Mouse (Mus musculus): ENCODE data around the gene Map3k9. TPM values are rescaled to one million over a fixed set of nuclear protein-coding genes. Genes with fewer than 3 reads are reported as not detected.

The Map3k9 gene
- polyA plus RNA-seq, 1 experiment = 13.8 TPM

DNA sequence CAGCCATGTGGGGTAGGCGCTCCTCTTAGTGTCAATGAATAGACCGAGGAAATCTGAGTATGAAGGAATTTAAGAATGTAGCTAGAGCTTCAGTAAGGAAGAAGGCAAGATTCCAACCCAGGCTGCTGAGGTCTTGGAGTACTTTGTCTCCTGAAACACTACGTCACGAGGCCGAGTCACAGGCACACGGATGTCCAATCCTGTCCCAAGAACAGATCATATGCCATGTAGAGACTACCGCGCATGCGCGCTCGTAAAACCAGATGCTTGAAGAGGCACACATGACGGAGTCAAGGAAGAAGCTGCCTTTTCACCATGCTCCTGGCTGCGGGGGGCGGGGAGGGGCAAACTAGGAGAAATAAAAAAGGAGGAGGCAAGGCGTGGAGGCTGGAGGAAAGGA, 90.9 kb downstream of the Map3k9 start:
- H3K4me1 ChIP-seq (ENCODE audit: control insufficient read depth, insufficient read depth, low read length) = no peaks in the 10 kb centered on the region
- H3K27me3 ChIP-seq (ENCODE audit: control insufficient read depth, insufficient read depth, low read length, poor library complexity, severe bottlenecking) = no peaks in the 10 kb centered on the region
- H3K9me3 ChIP-seq (replicated peaks; ENCODE audit: control insufficient read depth, insufficient read depth, low read length, poor library complexity, severe bottlenecking) = no peaks in the 10 kb centered on the region
- H3K36me3 ChIP-seq (ENCODE audit: control insufficient read depth, insufficient read depth, low read length, poor library complexity, severe bottlenecking) = no peaks in the 10 kb centered on the region
- H3K4me3 ChIP-seq (ENCODE audit: low read depth, low read length) = no peak overlapping the region
- TF ChIP-seq POLR2A (IDR thresholded peaks at IDR 0.05; ENCODE audit: insufficient read depth, low read length) = no peak
- TF ChIP-seq CTCF (IDR thresholded peaks at IDR 0.05; ENCODE audit: low read depth, low read length) = no peak
- no peak for TF ChIP-seq EP300 (IDR thresholded peaks at IDR 0.05; ENCODE audit: insufficient read depth, low read depth, low read length)
- H3K9ac ChIP-seq (ENCODE audit: low read depth, poor library complexity, severe bottlenecking) = no peak overlapping the region
- H3K27ac ChIP-seq (ENCODE audit: insufficient read depth, low read length) = no peak overlapping the region

DNA sequence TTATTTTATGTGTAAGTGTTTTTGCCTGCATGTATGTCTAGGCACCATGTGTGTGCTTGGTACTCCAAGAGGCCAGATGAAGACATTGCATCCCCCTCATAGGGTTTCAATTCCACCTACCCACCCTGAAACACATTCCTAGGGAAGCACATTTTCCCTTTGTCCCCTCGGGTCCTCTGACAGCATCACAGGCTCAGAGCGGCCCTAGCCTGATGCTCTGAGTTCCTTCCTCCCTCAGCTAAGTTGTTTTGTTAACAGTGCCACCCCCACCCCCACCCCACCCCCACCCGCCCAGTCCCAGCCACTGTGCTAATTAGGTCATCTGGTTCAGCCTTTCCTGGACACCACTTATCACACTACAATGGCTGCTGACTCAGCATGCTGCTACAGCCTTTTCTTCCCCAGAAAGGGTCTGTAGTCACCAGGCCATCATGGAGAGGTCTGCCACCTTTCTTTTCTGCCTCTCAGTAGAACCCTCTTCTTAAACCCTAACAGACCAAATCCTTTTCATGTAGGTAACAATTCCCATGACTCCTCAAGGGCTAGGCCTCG, 91.4 kb downstream of the Map3k9 start:
- Histone ChIP-seq H3K4me1 (ENCODE audit: control insufficient read depth, insufficient read depth, low read length) (no peaks in the 10 kb centered on the region), H3K27me3 (ENCODE audit: control insufficient read depth, insufficient read depth, low read length, poor library complexity, severe bottlenecking) (no peaks in the 10 kb centered on the region), H3K4me3 (ENCODE audit: low read depth, low read length) (no peak overlapping the region), H3K27ac (ENCODE audit: insufficient read depth, low read length) (no peak overlapping the region), H3K36me3 (ENCODE audit: control insufficient read depth, insufficient read depth, low read length, poor library complexity, severe bottlenecking) (no peaks in the 10 kb centered on the region), H3K9ac (ENCODE audit: low read depth, poor library complexity, severe bottlenecking) (no peak overlapping the region), H3K9me3 (replicated peaks; ENCODE audit: control insufficient read depth, insufficient read depth, low read length, poor library complexity, severe bottlenecking) (no peaks in the 10 kb centered on the region)
- no peak for TF ChIP-seq POLR2A (IDR thresholded peaks at IDR 0.05; ENCODE audit: insufficient read depth, low read length)
- no peak for TF ChIP-seq EP300 (IDR thresholded peaks at IDR 0.05; ENCODE audit: insufficient read depth, low read depth, low read length)
- TF ChIP-seq CTCF (IDR thresholded peaks at IDR 0.05; ENCODE audit: low read depth, low read length) = no peak

- H3K9me3 ChIP-seq (replicated peaks; ENCODE audit: control insufficient read depth, insufficient read depth, low read length, poor library complexity, severe bottlenecking) = no peaks in the 10 kb centered on the region
- no peak overlapping the region for H3K4me3 ChIP-seq (ENCODE audit: low read depth, low read length)
- H3K36me3 ChIP-seq (ENCODE audit: control insufficient read depth, insufficient read depth, low read length, poor library complexity, severe bottlenecking) = no peaks in the 10 kb centered on the region
- H3K9ac ChIP-seq (ENCODE audit: low read depth, poor library complexity, severe bottlenecking) = no peak overlapping the region
- no peak for TF ChIP-seq CTCF (IDR thresholded peaks at IDR 0.05; ENCODE audit: low read depth, low read length)
- no peak for TF ChIP-seq EP300 (IDR thresholded peaks at IDR 0.05; ENCODE audit: insufficient read depth, low read depth, low read length)
- TF ChIP-seq POLR2A (IDR thresholded peaks at IDR 0.05; ENCODE audit: insufficient read depth, low read length) = no peak
- H3K4me1 ChIP-seq (ENCODE audit: control insufficient read depth, insufficient read depth, low read length) = no peaks in the 10 kb centered on the region
- H3K27ac ChIP-seq (ENCODE audit: insufficient read depth, low read length) = no peak overlapping the region
- no peaks in the 10 kb centered on the region for H3K27me3 ChIP-seq (ENCODE audit: control insufficient read depth, insufficient read depth, low read length, poor library complexity, severe bottlenecking)
These were observed 92.4 kb downstream of the Map3k9 start for GRCm38 (mm10) chr12:81688537-81688936.

DNA sequence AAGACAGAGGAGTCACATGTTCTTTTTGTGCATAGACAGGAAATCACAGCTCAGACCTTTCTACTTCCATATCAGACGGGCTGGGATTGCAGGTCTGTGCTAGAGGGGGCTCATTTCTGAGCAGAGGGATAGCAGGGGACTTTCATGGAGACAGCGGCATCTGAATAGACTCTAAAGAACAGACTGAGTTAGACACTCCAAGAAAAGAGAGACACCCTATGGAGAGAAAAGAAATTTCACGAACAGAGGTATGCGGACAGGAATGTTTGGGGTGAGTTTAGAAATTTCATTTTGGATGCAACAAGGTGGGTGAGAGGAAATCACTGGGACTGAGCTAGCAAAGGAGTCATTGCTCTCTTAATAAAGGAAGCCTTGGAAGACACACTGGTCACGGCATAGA, 93.1 kb downstream of the Map3k9 start:
- Histone ChIP-seq H3K9me3 (replicated peaks; ENCODE audit: control insufficient read depth, insufficient read depth, low read length, poor library complexity, severe bottlenecking) (no peaks in the 10 kb centered on the region), H3K9ac (ENCODE audit: low read depth, poor library complexity, severe bottlenecking) (no peak overlapping the region), H3K36me3 (ENCODE audit: control insufficient read depth, insufficient read depth, low read length, poor library complexity, severe bottlenecking) (no peaks in the 10 kb centered on the region), H3K4me1 (ENCODE audit: control insufficient read depth, insufficient read depth, low read length) (no peaks in the 10 kb centered on the region), H3K4me3 (ENCODE audit: low read depth, low read length) (no peak overlapping the region), H3K27me3 (ENCODE audit: control insufficient read depth, insufficient read depth, low read length, poor library complexity, severe bottlenecking) (no peaks in the 10 kb centered on the region), H3K27ac (ENCODE audit: insufficient read depth, low read length) (no peak overlapping the region)
- TF ChIP-seq POLR2A (IDR thresholded peaks at IDR 0.05; ENCODE audit: insufficient read depth, low read length) (no peak), EP300 (IDR thresholded peaks at IDR 0.05; ENCODE audit: insufficient read depth, low read depth, low read length) (no peak), CTCF (IDR thresholded peaks at IDR 0.05; ENCODE audit: low read depth, low read length) (no peak)

- Histone ChIP-seq H3K4me3 (ENCODE audit: low read depth, low read length) (no peak overlapping the region), H3K27me3 (ENCODE audit: control insufficient read depth, insufficient read depth, low read length, poor library complexity, severe bottlenecking) (no peaks in the 10 kb centered on the region), H3K4me1 (ENCODE audit: control insufficient read depth, insufficient read depth, low read length) (peaks cover 2% of the 10 kb centered on the region), H3K9ac (ENCODE audit: low read depth, poor library complexity, severe bottlenecking) (no peak overlapping the region), H3K27ac (ENCODE audit: insufficient read depth, low read length) (no peak overlapping the region), H3K9me3 (replicated peaks; ENCODE audit: control insufficient read depth, insufficient read depth, low read length, poor library complexity, severe bottlenecking) (no peaks in the 10 kb centered on the region), H3K36me3 (ENCODE audit: control insufficient read depth, insufficient read depth, low read length, poor library complexity, severe bottlenecking) (no peaks in the 10 kb centered on the region)
- TF ChIP-seq POLR2A (IDR thresholded peaks at IDR 0.05; ENCODE audit: insufficient read depth, low read length) = no peak
- no peak for TF ChIP-seq EP300 (IDR thresholded peaks at IDR 0.05; ENCODE audit: insufficient read depth, low read depth, low read length)
- no peak for TF ChIP-seq CTCF (IDR thresholded peaks at IDR 0.05; ENCODE audit: low read depth, low read length)
These were observed 94.4 kb downstream of the Map3k9 start for GRCm38 (mm10) chr12:81686406-81687117.

- H3K27me3 ChIP-seq (ENCODE audit: control insufficient read depth, insufficient read depth, low read length, poor library complexity, severe bottlenecking) = no peaks in the 10 kb centered on the region
- no peaks in the 10 kb centered on the region for H3K9me3 ChIP-seq (replicated peaks; ENCODE audit: control insufficient read depth, insufficient read depth, low read length, poor library complexity, severe bottlenecking)
- TF ChIP-seq EP300 (IDR thresholded peaks at IDR 0.05; ENCODE audit: insufficient read depth, low read depth, low read length) = no peak
- TF ChIP-seq POLR2A (IDR thresholded peaks at IDR 0.05; ENCODE audit: insufficient read depth, low read length) = no peak
- TF ChIP-seq CTCF (IDR thresholded peaks at IDR 0.05; ENCODE audit: low read depth, low read length) = no peak
- H3K4me1 ChIP-seq (ENCODE audit: control insufficient read depth, insufficient read depth, low read length) = peaks cover 2% of the 10 kb centered on the region
- no peak overlapping the region for H3K9ac ChIP-seq (ENCODE audit: low read depth, poor library complexity, severe bottlenecking)
- H3K36me3 ChIP-seq (ENCODE audit: control insufficient read depth, insufficient read depth, low read length, poor library complexity, severe bottlenecking) = no peaks in the 10 kb centered on the region
- H3K27ac ChIP-seq (ENCODE audit: insufficient read depth, low read length) = no peak overlapping the region
- no peak overlapping the region for H3K4me3 ChIP-seq (ENCODE audit: low read depth, low read length)
These were observed 95.0 kb downstream of the Map3k9 start for GRCm38 (mm10) chr12:81685981-81686380.

Data from ES-Bruce4 (cell line).